Mouse (Mus musculus) cerebellum, adult 2 months (tissue): Measurements from ENCODE around the gene Hist1h2bk.
"Not testable (repeated sequence)": the region's sequence is repeated elsewhere in the genome, so short reads cannot be mapped to it uniquely, and the experiment has no call there.

Experiments used
- CTCF ChIP-seq: fragments of 200-500 bp; IDR thresholded peaks from 2 replicates; pipeline ENCODE4 v1.5.1; 2011; ENCODE audit warnings: low read depth, mild to moderate bottlenecking, control low read depth, low read length, moderate library complexity, borderline replicate concordance; ENCODE audit not compliant: insufficient read depth
- POLR2A ChIP-seq: fragments of 200-500 bp; IDR thresholded peaks from 2 replicates; pipeline ENCODE4 v1.6.1; 2011; ENCODE audit warnings: low read length, control low read depth, borderline replicate concordance; ENCODE audit not compliant: insufficient read depth

DNA sequence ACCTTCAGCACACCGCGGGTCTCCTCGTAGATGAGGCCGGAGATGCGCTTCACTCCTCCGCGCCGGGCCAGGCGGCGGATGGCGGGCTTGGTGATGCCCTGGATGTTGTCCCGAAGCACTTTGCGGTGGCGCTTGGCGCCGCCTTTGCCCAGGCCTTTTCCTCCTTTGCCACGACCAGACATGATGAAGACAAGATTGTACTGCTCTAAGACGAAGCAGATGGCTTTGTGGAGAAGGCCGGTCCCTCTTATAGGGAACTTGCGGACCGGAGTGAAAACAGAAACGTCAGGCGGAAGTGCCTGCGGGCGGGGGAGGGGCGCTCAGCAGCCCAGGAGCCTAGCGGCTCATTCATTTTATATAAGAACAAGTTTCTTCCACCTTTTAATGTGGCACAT is 5.5 kb downstream of the Hist1h2bk start, which contains the start of gene Hist1h4i:
- not testable (repeated sequence) for TF ChIP-seq CTCF
- TF ChIP-seq POLR2A, result peak; percentile 93; the same call in 1 of the 2 replicates
